Comparison of ENCODE assay signal across 7 mouse cellular contexts in genomic region chr7:122970864-122971420, GRCm38 (mm10). TPM values are rescaled to one million over a fixed set of nuclear protein-coding genes. Genes with fewer than 3 reads are reported as not detected.
DNase-seq lines count a peak whose midpoint lies in the region; ATAC-seq and TF ChIP-seq lines count a peak whose summit lies in the region.

No protein-coding gene starts in this region.

- intact Hi-C loops in left cerebral cortex, postnatal 4 days (cut with DNase I) = no loop called here

- H3K27ac ChIP-seq in lung, postnatal 0 days (ENCODE audit: low read length) = peak overlapping the region; percentile 96
- H3K27ac ChIP-seq in neural tube, embryonic 11.5 days (ENCODE audit: low read depth, low read length) = no peak overlapping the region

- DNase-seq in lung, postnatal 0 days (ENCODE audit: low spot score) = no peak
- no peak for DNase-seq in lung, postnatal 25 days (ENCODE audit: low spot score)
- peak; percentile 35 for DNase-seq in c-Kit-positive CD71-positive TER-119-positive erythroid progenitor cells, embryonic 14.5 days (ENCODE audit: low spot score)
- DNase-seq in induced T-regulatory cell, adult 2 months (ENCODE audit: low read depth) = peak; percentile 62
- DNase-seq in neural tube, embryonic 11.5 days (ENCODE audit: low spot score) = peak; percentile 19
- DNase-seq in gastrocnemius, postnatal 25 days = no peak
- no peak for DNase-seq in left cerebral cortex, postnatal 4 days

- peak overlapping the region; percentile 99 for H3K4me3 ChIP-seq in lung, postnatal 0 days (ENCODE audit: low read depth, low read length)
- H3K4me3 ChIP-seq in neural tube, embryonic 11.5 days (ENCODE audit: low read depth, low read length) = peak overlapping the region; percentile 99

- no peaks in the 10 kb centered on the region for H3K27me3 ChIP-seq in lung, postnatal 0 days (replicated peaks; ENCODE audit: insufficient read depth, low read length)
- H3K27me3 ChIP-seq in neural tube, embryonic 11.5 days (ENCODE audit: control insufficient read depth, insufficient read depth, low read length) = no peaks in the 10 kb centered on the region

- no peaks in the 10 kb centered on the region for H3K9me3 ChIP-seq in lung, postnatal 0 days (ENCODE audit: low read length)
- no peaks in the 10 kb centered on the region for H3K9me3 ChIP-seq in neural tube, embryonic 11.5 days (ENCODE audit: control insufficient read depth, low read length)

- ATAC-seq in lung, postnatal 0 days = no peak
- ATAC-seq in neural tube, embryonic 11.5 days (ENCODE audit: insufficient read depth, low FRiP score, low TSS enrichment) = no peak

- no peak for TF ChIP-seq CTCF in lung, postnatal 0 days (IDR thresholded peaks at IDR 0.05)

- peak overlapping the region; percentile 100 for H3K9ac ChIP-seq in lung, postnatal 0 days (replicated peaks; ENCODE audit: low read depth)
- peak overlapping the region; percentile 100 for H3K9ac ChIP-seq in neural tube, embryonic 11.5 days (ENCODE audit: low read length)

- no peak for TF ChIP-seq EP300 in lung, postnatal 0 days (IDR thresholded peaks at IDR 0.05)

- WGBS in lung, postnatal 0 days = 0% methylated on average over 14 of the region's 14 CpGs
- 2% methylated on average over 14 of the region's 14 CpGs for WGBS in neural tube, embryonic 11.5 days

- H3K4me1 ChIP-seq in lung, postnatal 0 days (ENCODE audit: insufficient read depth, low read depth, low read length) = peaks cover 7% of the 10 kb centered on the region; the same call in 1 of the 2 replicates
- H3K4me1 ChIP-seq in neural tube, embryonic 11.5 days (ENCODE audit: control insufficient read depth, insufficient read depth, low read length) = peaks cover 13% of the 10 kb centered on the region

- peak overlapping the region; percentile 73 for H3K4me2 ChIP-seq in lung, postnatal 0 days (replicated peaks; ENCODE audit: low read depth, low read length)
- peak overlapping the region; percentile 93 for H3K4me2 ChIP-seq in neural tube, embryonic 11.5 days (ENCODE audit: low read depth)

- no peaks in the 10 kb centered on the region for H3K36me3 ChIP-seq in lung, postnatal 0 days (ENCODE audit: insufficient read depth, low read length)
- peaks cover 3% of the 10 kb centered on the region; the same call in 1 of the 2 replicates for H3K36me3 ChIP-seq in neural tube, embryonic 11.5 days (ENCODE audit: control insufficient read depth, insufficient read depth, low read length)

RNA-seq across cellular contexts. Expression of gene Rbbp6, which starts 5.5 kb away (rescaled TPM):
- polyA plus RNA-seq in lung, postnatal 0 days (2015; fragmentation: Nextera tagmentation; extraction: Ambion mirVana) = 18.3 and 19.6 TPM in 2 replicates
- 28.7 and 34.0 TPM in 2 replicates for polyA plus RNA-seq in neural tube, embryonic 11.5 days (2014; fragmentation: Nextera tagmentation; extraction: Ambion mirVana)
- 10 to 100 TPM; 20.4 to 22.2 TPM for total RNA-seq in gastrocnemius, postnatal 25 days (2021)
- 10 to 100 TPM; 74.4 to 78.6 TPM for total RNA-seq in left cerebral cortex, postnatal 4 days (2021)

Comparison
In these comparisons a context has a peak if more than half of its experiments do, and no peak if none do; other contexts are left out.
1. DNase-seq: peak in c-Kit-positive CD71-positive TER-119-positive erythroid progenitor cells, embryonic 14.5 days (single experiment), induced T-regulatory cell, adult 2 months (single experiment) and neural tube, embryonic 11.5 days (single experiment); none in lung, postnatal 0 days (single experiment), lung, postnatal 25 days (single experiment), gastrocnemius, postnatal 25 days (single experiment) and left cerebral cortex, postnatal 4 days (single experiment).